Mouse (Mus musculus) cerebellum, postnatal 25 days (tissue): Measurements from ENCODE around the gene Vmn1r11.

Experiments
- DNase-seq, 2 experiments: peaks; one replicate each; pipeline ENCODE4 v3.0.0; 2021; ENCODE audit warnings: mixed read lengths in 2 of 2

Gene Vmn1r11

GRCm38 (mm10) chr6:57133155-57133554, at the start of gene Vmn1r11:
Gene Vmn1r11, plus strand, starts transcription at chr6:57133455.
- no peak for DNase-seq

GRCm38 (mm10) chr6:57106358-57106757, 26.9 kb upstream of the Vmn1r11 start:
- no peak for DNase-seq

- DNase-seq: no peak
Measured at GRCm38 (mm10) chr6:57109154-57109553, 24.1 kb upstream of the Vmn1r11 start, which contains the start of gene Vmn1r10. Gene Vmn1r10, plus strand, starts transcription at chr6:57109454.

- DNase-seq: no peak
Measured at GRCm38 (mm10) chr6:57156619-57157018, 23.4 kb downstream of the Vmn1r11 start, which contains the start of gene Vmn1r12. Gene Vmn1r12, plus strand, starts transcription at chr6:57156919.
